Comparison of ENCODE assay signal across 29 mouse cellular contexts in the genomic region with DNA sequence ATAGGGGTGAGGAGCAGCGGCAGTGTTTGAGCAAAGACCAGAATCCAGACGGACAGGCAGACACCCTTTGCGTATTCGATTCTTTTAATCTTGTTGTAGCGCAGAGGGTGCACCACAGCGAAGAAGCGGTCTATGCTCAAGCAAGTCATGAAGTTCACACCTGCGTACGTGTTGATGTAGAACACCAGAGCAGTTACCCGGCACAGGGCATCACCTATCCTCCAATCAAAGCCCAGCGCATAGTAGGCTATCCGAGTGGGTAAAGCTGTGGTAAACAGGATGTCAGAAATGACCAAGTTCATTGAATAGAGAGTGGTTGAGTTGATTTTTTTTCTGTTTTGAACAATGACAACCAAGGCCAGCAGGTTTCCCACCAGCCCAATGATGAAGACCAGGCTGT. TPM values are rescaled to one million over a fixed set of nuclear protein-coding genes. Genes with fewer than 3 reads are reported as not detected.
DNase-seq lines count a peak whose midpoint lies in the region.
"Had no signal": no experiment of that assay in that cellular context is flagged by ENCODE, and none has a peak within 500 bp of the region (broad histone marks: within the 10 kb centered on the region; RNA-seq: fewer than 3 reads in every experiment).

No protein-coding gene starts in this region.

- H3K27ac ChIP-seq in macrophage, result peak overlapping the region; percentile 10; the same call in 1 of the 2 replicates
- H3K27ac ChIP-seq: embryonic facial prominence, embryonic 13.5 days; forebrain, embryonic 13.5 days; hindbrain, embryonic 12.5 days; limb, embryonic 10.5 days; liver, embryonic 15.5 days; lung, embryonic 15.5 days; stomach, embryonic 15.5 days had no signal

- no peaks in the 10 kb centered on the region for H3K36me3 ChIP-seq in macrophage (ENCODE audit: inconsistent target)
- H3K36me3 ChIP-seq in splenic B cell, adult 2 months (ENCODE audit: control insufficient read depth, insufficient read depth, low read length, poor library complexity, severe bottlenecking), result peaks cover 23% of the 10 kb centered on the region
- H3K36me3 ChIP-seq: embryonic facial prominence, embryonic 13.5 days; hindbrain, embryonic 12.5 days; lung, embryonic 15.5 days had no signal

- peak; percentile 78 for DNase-seq in heart, adult 11 months
- DNase-seq in heart, postnatal 14 days, result no peak
- DNase-seq in thymus, postnatal 14 days, result peak; percentile 24
- no peak for DNase-seq in thymus, adult 18-20 months
- peak; percentile 23 for DNase-seq in splenic B cell, adult 2 months (ENCODE audit: low read depth, low spot score)
- DNase-seq in gastrocnemius, adult 8-10 months (ENCODE audit: low spot score in 2 of 2), result no peak
- DNase-seq in spleen, adult 18-20 months, result no peak
- DNase-seq: adrenal gland, postnatal 14 days; cerebellum, adult 2 months; cerebellum, postnatal 25 days; embryo, embryonic 11 days; heart, postnatal 10 days; kidney, adult 9 months; kidney, postnatal 14 days; liver; lung, postnatal 36 days; right cerebral cortex, postnatal 14 days had no signal

- H3K4me3 ChIP-seq in macrophage (ENCODE audit: inconsistent target), result no peak overlapping the region
- H3K4me3 ChIP-seq: embryonic facial prominence, embryonic 13.5 days; erythroblast, embryonic 14.5 days; forebrain, embryonic 13.5 days; hindbrain, embryonic 12.5 days; limb, embryonic 10.5 days; liver, embryonic 15.5 days; lung, embryonic 15.5 days; stomach, embryonic 15.5 days had no signal

- no peaks in the 10 kb centered on the region for H3K27me3 ChIP-seq in splenic B cell, adult 2 months (ENCODE audit: control insufficient read depth, insufficient read depth, low read length, poor library complexity, severe bottlenecking)
- H3K27me3 ChIP-seq: embryonic facial prominence, embryonic 13.5 days; forebrain, embryonic 13.5 days; hindbrain, embryonic 12.5 days; liver, embryonic 15.5 days; lung, embryonic 15.5 days; stomach, embryonic 15.5 days had no signal

- intact Hi-C loops in heart, postnatal 14 days (cut with DNase I), result no loop called here

- 92% methylated on average over 12 of the region's 12 CpGs for WGBS in macrophage (ENCODE audit: missing documents)

- peaks cover 100% of the 10 kb centered on the region for H3K79me2 ChIP-seq in macrophage (ENCODE audit: inconsistent target)

RNA-seq across cellular contexts. Expression of a gene that starts 10.4 kb away (rescaled TPM):
- under 1 TPM; 0.54 to 0.67 TPM for total RNA-seq in heart, postnatal 14 days (2021)
- 1 to 10 TPM in 13 of 26 experiments, under 1 TPM in 10, not detected in 3; 0.39 to 6.8 (median 1.9) TPM for total RNA-seq in macrophage (2018; cell fraction: chromatin; rRNA removed)
- total RNA-seq in macrophage (2018; cell fraction: cytosol; rRNA removed), result 10 to 100 TPM in 1 of 26 experiments, 1 to 10 TPM in 19, under 1 TPM in 6; 0.40 to 10.8 (median 3.0) TPM
- 10 to 100 TPM in 1 of 26 experiments, 1 to 10 TPM in 19, under 1 TPM in 6; 0.17 to 27.4 (median 2.0) TPM for total RNA-seq in macrophage (2018; cell fraction: nucleus; rRNA removed)
- polyA plus RNA-seq in macrophage (2018), result 2.6 to 26.1 TPM (median 8.0 TPM) in 3 replicates
- total RNA-seq in gastrocnemius, adult 8-10 months (2022), result under 1 TPM; 0.15 to 0.38 (median 0.23) TPM

RNA-seq across cellular contexts. Expression of a gene that starts 39.0 kb away (rescaled TPM):
- total RNA-seq in heart, postnatal 14 days (2021), result under 1 TPM in 1 of 2 experiments, not detected in 1; 0.39 TPM
- 1 to 10 TPM in 6 of 26 experiments, under 1 TPM in 8, not detected in 12; 0.33 to 5.1 (median 0.94) TPM for total RNA-seq in macrophage (2018; cell fraction: chromatin; rRNA removed)
- 10 to 100 TPM in 1 of 26 experiments, 1 to 10 TPM in 14, under 1 TPM in 11; 0.12 to 14.1 (median 2.8) TPM for total RNA-seq in macrophage (2018; cell fraction: cytosol; rRNA removed)
- 10 to 100 TPM in 1 of 26 experiments, 1 to 10 TPM in 14, under 1 TPM in 1, not detected in 10; 0.44 to 13.9 (median 3.5) TPM for total RNA-seq in macrophage (2018; cell fraction: nucleus; rRNA removed)
- 0.20 to 0.28 TPM (median 0.22 TPM) in 3 replicates for polyA plus RNA-seq in macrophage (2018)
- not detected for total RNA-seq in gastrocnemius, adult 8-10 months (2022)
- total RNA-seq: gastrocnemius, adult 18-20 months; gastrocnemius, postnatal 4 days; layer of hippocampus, adult 8-10 months had no signal
- polyA plus RNA-seq: cerebellum, adult 2 months; erythroblast, embryonic 14.5 days; hindbrain, embryonic 12.5 days had no signal

Comparison
In these comparisons a context has a peak if more than half of its experiments do, and no peak if none do; other contexts are left out.
1. DNase-seq: peak in heart, adult 11 months (single experiment), thymus, postnatal 14 days (single experiment) and splenic B cell, adult 2 months (single experiment); none in heart, postnatal 14 days (0 of 2), thymus, adult 18-20 months (0 of 2), gastrocnemius, adult 8-10 months (0 of 2) and spleen, adult 18-20 months (0 of 2).